Mouse (Mus musculus): ENCODE measurements around the gene Jund.

- no peak for TF ChIP-seq POLR2A (IDR thresholded peaks at IDR 0.05; ENCODE audit: borderline replicate concordance, control insufficient read depth, low read depth, low read length)
- TF ChIP-seq CTCF (IDR thresholded peaks at IDR 0.05; ENCODE audit: control insufficient read depth, insufficient read depth, low read length), result no peak
Measured at GRCm38 (mm10) chr8:70749097-70749674, 50.4 kb downstream of the Jund start.

Measured in bone marrow, adult 2 months (tissue).